Mouse (Mus musculus): Measurements from ENCODE around the gene Spsb4.

DNA sequence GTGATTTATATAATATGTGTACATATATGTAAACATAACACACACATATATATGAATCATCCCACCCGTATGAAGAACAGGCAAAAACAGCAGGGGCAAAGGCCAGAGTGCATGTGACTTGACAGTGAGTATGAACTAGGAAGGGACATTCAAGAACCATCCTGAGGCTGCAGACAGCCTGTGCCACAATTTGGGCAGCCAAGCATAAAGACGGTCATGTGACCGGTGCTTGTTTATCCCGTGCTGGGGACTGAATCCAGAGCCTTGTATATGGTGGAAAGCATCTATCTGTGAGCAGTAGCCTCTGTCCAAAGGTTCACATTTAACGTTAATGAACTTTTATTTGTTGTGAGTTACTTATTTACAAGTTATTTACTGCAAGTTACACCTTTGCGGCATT lies 103.8 kb downstream of the Spsb4 start:
- TF ChIP-seq CTCF (IDR thresholded peaks at IDR 0.05 in 2 of 3, conservative IDR thresholded peaks at IDR 0.05 in 1 of 3; ENCODE audit: control insufficient read depth in 1 of 3, insufficient read depth in 1 of 3, low read depth in 2 of 3, low read length in 3 of 3, poor library complexity in 1 of 3, severe bottlenecking in 1 of 3), result no peak
- TF ChIP-seq POLR2AphosphoS2 (IDR thresholded peaks at IDR 0.05; ENCODE audit: low read length), result no peak

All from MEL (cell line).